Mouse (Mus musculus): ENCODE data around the gene Gm17467.
"Not testable (repeated sequence)": the region's sequence is repeated elsewhere in the genome, so short reads cannot be mapped to it uniquely, and the experiment has no call there.

Gene Gm17467

DNA sequence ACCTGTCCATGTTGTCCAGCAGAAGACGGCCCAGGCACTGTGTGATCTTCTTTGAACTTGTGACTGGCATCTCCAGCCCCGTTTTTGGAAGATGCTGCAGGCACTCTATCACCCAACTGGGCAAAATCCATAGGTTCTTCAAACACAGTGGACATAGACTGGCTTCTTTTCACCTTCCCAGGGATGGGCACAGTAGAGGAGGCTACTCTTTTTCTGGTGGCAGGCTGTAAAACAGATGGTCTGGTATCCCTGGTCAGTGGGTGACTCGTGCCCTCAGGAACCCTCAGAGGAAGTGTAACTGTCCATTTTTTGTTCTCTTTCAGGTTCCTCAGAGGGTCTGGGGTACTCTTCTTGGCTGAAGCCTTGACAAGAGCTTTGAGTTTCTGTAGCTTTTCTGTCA, at the start of gene Gm17467:
Gene Gm17467 (minus strand): TSS at position 101 of the 400 bp plus-strand sequence.
- DNase-seq (ENCODE audit: low spot score in 2 of 2), result not testable (repeated sequence)

Data from spleen, postnatal 14 days (tissue).